Mouse (Mus musculus) intestine, embryonic 14.5 days (tissue): ENCODE data around the gene Cldn15. TPM values are rescaled to one million over a fixed set of nuclear protein-coding genes. Genes with fewer than 3 reads are reported as not detected.
"Not testable (repeated sequence)": the region's sequence is repeated elsewhere in the genome, so short reads cannot be mapped to it uniquely, and the experiment has no call there.

Source experiments
- ATAC-seq: fragments of 200-750 bp; cut with Nextera tagmentation; replicated peaks from 2 replicates; pipeline ENCODE4 v1.8.0; 2017; ENCODE audit warnings: low read depth, moderate number of reproducible peaks, moderate TSS enrichment, moderate library complexity; ENCODE audit not compliant: low FRiP score, low TSS enrichment
- DNase-seq: peaks from one replicate; pipeline ENCODE4 v3.0.0-alpha.2; 2018; ENCODE audit warnings: low spot score
- H3K27ac ChIP-seq: fragments of 300-500 bp; sonication (generic); 2 replicates; pipeline ENCODE4 v1.5.1; 2014; ENCODE audit warnings: low read depth, mild to moderate bottlenecking, control low read depth
- H3K27me3 ChIP-seq: fragments of 300-500 bp; sonication (generic); replicated peaks from 2 replicates; pipeline ENCODE4 v1.6.1; 2014; ENCODE audit warnings: low read length, control low read depth; ENCODE audit not compliant: control insufficient read depth, insufficient read depth
- H3K36me3 ChIP-seq: fragments of 300-500 bp; sonication (generic); 2 replicates; pipeline ENCODE4 v1.6.1; 2014; ENCODE audit warnings: low read length, control low read depth; ENCODE audit not compliant: control insufficient read depth, insufficient read depth
- H3K4me1 ChIP-seq: fragments of 300-500 bp; sonication (generic); replicated peaks from 2 replicates; pipeline ENCODE4 v1.6.1; 2014; ENCODE audit warnings: low read length, control low read depth, mixed read lengths; ENCODE audit not compliant: control insufficient read depth, insufficient read depth
- H3K4me2 ChIP-seq: fragments of 300-500 bp; sonication (generic); 2 replicates; pipeline ENCODE4 v1.6.1; 2014; ENCODE audit warnings: low read length
- H3K4me3 ChIP-seq: fragments of 300-500 bp; sonication (generic); 2 replicates; pipeline ENCODE4 v1.5.1; 2014; ENCODE audit warnings: low read depth, low read length, control low read depth, mixed read lengths
- H3K9ac ChIP-seq: fragments of 300-500 bp; sonication (generic); 2 replicates; pipeline ENCODE4 v1.6.1; 2014; ENCODE audit warnings: mild to moderate bottlenecking, low read length
- H3K9me3 ChIP-seq: fragments of 300-500 bp; sonication (generic); 2 replicates; pipeline ENCODE4 v1.6.1; 2016; ENCODE audit warnings: low read length, control low read depth; ENCODE audit not compliant: control insufficient read depth
- WGBS: fragments of 180-500 bp; shearing (Covaris S2); extraction: QIAGEN DNeasy Blood & Tissue Kit; methylation state at CpG from one replicate; pipeline ENCODE4 v1.1.7; 2014; 5-methylcytosine and 5-hydroxymethylcytosine counted together
- polyA plus RNA-seq: library from polyadenylated mRNA; unstranded; fragments of >200 nt; fragmentation: Nextera tagmentation; extraction: Ambion mirVana; gene quantifications from 2 replicates; pipeline ENCODE4 v1.2.1, GENCODE M21; 2014

The Cldn15 gene
- polyA plus RNA-seq, 1 experiment from 2014 or later = 12.7 TPM

GRCm38 (mm10) chr5:136932956-136933355, 33.5 kb upstream of the Cldn15 start:
- no peak overlapping the region for H3K4me2 ChIP-seq
- WGBS = 82% methylated on average over 5 of the region's 5 CpGs

GRCm38 (mm10) chr5:136933930-136934329, 32.5 kb upstream of the Cldn15 start:
- no peak overlapping the region for H3K9ac ChIP-seq
- no peaks in the 10 kb centered on the region for H3K36me3 ChIP-seq
- H3K27ac ChIP-seq = no peak overlapping the region
- DNase-seq (no peak), ATAC-seq (no peak)
- no peak overlapping the region for H3K4me3 ChIP-seq
- WGBS = 90% methylated on average over 6 of the region's 6 CpGs
- H3K9me3 ChIP-seq = no peaks in the 10 kb centered on the region
- no peak overlapping the region for H3K4me2 ChIP-seq
- no peaks in the 10 kb centered on the region for H3K27me3 ChIP-seq
- H3K4me1 ChIP-seq = no peaks in the 10 kb centered on the region

More at GRCm38 (mm10) chr5:136932956-136933355, 33.5 kb upstream of the Cldn15 start:
- no peaks in the 10 kb centered on the region for H3K36me3 ChIP-seq
- H3K4me3 ChIP-seq = no peak overlapping the region
- no peaks in the 10 kb centered on the region for H3K27me3 ChIP-seq
- no peak overlapping the region for H3K27ac ChIP-seq
- H3K4me1 ChIP-seq = no peaks in the 10 kb centered on the region
- H3K9ac ChIP-seq = no peak overlapping the region
- no peaks in the 10 kb centered on the region for H3K9me3 ChIP-seq
- DNase-seq = no peak
- no peak for ATAC-seq

- no peak overlapping the region for H3K9ac ChIP-seq
- DNase-seq (no peak), ATAC-seq (no peak)
- H3K4me3 ChIP-seq = no peak overlapping the region
- no peaks in the 10 kb centered on the region for H3K9me3 ChIP-seq
- H3K4me2 ChIP-seq = no peak overlapping the region
- no peaks in the 10 kb centered on the region for H3K36me3 ChIP-seq
- H3K27me3 ChIP-seq = no peaks in the 10 kb centered on the region
- WGBS = 65% methylated on average over 7 of the region's 7 CpGs
- no peak overlapping the region for H3K27ac ChIP-seq
- no peaks in the 10 kb centered on the region for H3K4me1 ChIP-seq
Observed at GRCm38 (mm10) chr5:136935905-136936695, 30.3 kb upstream of the Cldn15 start.

GRCm38 (mm10) chr5:136936750-136937149, 29.7 kb upstream of the Cldn15 start:
- H3K9ac ChIP-seq = no peak overlapping the region
- H3K27me3 ChIP-seq = no peaks in the 10 kb centered on the region
- H3K27ac ChIP-seq = no peak overlapping the region
- no peak overlapping the region for H3K4me2 ChIP-seq
- H3K4me3 ChIP-seq = no peak overlapping the region
- no peak for DNase-seq
- no peaks in the 10 kb centered on the region for H3K36me3 ChIP-seq
- H3K9me3 ChIP-seq = no peaks in the 10 kb centered on the region
- 82% methylated on average over 6 of the region's 6 CpGs for WGBS
- no peaks in the 10 kb centered on the region for H3K4me1 ChIP-seq
- no peak for ATAC-seq

GRCm38 (mm10) chr5:136937621-136938020, 28.8 kb upstream of the Cldn15 start:
- 90% methylated on average over 5 of the region's 5 CpGs for WGBS
- no peaks in the 10 kb centered on the region for H3K4me1 ChIP-seq
- no peak overlapping the region for H3K27ac ChIP-seq
- H3K27me3 ChIP-seq = no peaks in the 10 kb centered on the region
- DNase-seq (no peak), ATAC-seq (no peak)
- H3K9me3 ChIP-seq = no peaks in the 10 kb centered on the region
- H3K9ac ChIP-seq = no peak overlapping the region
- no peaks in the 10 kb centered on the region for H3K36me3 ChIP-seq
- H3K4me3 ChIP-seq = no peak overlapping the region
- H3K4me2 ChIP-seq = no peak overlapping the region

GRCm38 (mm10) chr5:136939284-136939683, 27.1 kb upstream of the Cldn15 start:
- ATAC-seq = no peak
- no peaks in the 10 kb centered on the region for H3K4me1 ChIP-seq
- H3K27ac ChIP-seq = no peak overlapping the region
- DNase-seq = no peak
- no peak overlapping the region for H3K9ac ChIP-seq
- no peak overlapping the region for H3K4me2 ChIP-seq
- no peaks in the 10 kb centered on the region for H3K9me3 ChIP-seq
- H3K4me3 ChIP-seq = no peak overlapping the region
- 68% methylated on average over 7 of the region's 7 CpGs for WGBS
- no peaks in the 10 kb centered on the region for H3K27me3 ChIP-seq
- H3K36me3 ChIP-seq = no peaks in the 10 kb centered on the region

GRCm38 (mm10) chr5:136940029-136940428, 26.4 kb upstream of the Cldn15 start:
- not testable (repeated sequence) for H3K36me3 ChIP-seq, H3K4me3 ChIP-seq, H3K9me3 ChIP-seq, ATAC-seq, DNase-seq, H3K9ac ChIP-seq, H3K4me1 ChIP-seq, H3K4me2 ChIP-seq, H3K27ac ChIP-seq, H3K27me3 ChIP-seq
- 79% methylated on average over 6 of the region's 6 CpGs for WGBS

- WGBS = 83% methylated on average over 12 of the region's 12 CpGs
- H3K4me1 ChIP-seq = no peaks in the 10 kb centered on the region
- DNase-seq = no peak
- no peaks in the 10 kb centered on the region for H3K36me3 ChIP-seq
- H3K9me3 ChIP-seq = no peaks in the 10 kb centered on the region
- H3K27ac ChIP-seq = no peak overlapping the region
- no peak overlapping the region for H3K4me3 ChIP-seq
- H3K27me3 ChIP-seq = no peaks in the 10 kb centered on the region
- ATAC-seq = no peak
- no peak overlapping the region for H3K9ac ChIP-seq
- H3K4me2 ChIP-seq = no peak overlapping the region
Observed at GRCm38 (mm10) chr5:136940845-136941560, 25.4 kb upstream of the Cldn15 start.
